Mouse (Mus musculus) brain, embryonic 18.5 days (tissue): ENCODE measurements around the gene Nxn.
A peak's percentile ranks its signal among the peaks of the same experiment; 100 is the strongest.

Experiments used
- DNase-seq: peaks from one replicate; pipeline ENCODE4 v3.0.0-alpha.2; 2012; ENCODE audit warnings: low read depth, low spot score

Nxn gene

DNA sequence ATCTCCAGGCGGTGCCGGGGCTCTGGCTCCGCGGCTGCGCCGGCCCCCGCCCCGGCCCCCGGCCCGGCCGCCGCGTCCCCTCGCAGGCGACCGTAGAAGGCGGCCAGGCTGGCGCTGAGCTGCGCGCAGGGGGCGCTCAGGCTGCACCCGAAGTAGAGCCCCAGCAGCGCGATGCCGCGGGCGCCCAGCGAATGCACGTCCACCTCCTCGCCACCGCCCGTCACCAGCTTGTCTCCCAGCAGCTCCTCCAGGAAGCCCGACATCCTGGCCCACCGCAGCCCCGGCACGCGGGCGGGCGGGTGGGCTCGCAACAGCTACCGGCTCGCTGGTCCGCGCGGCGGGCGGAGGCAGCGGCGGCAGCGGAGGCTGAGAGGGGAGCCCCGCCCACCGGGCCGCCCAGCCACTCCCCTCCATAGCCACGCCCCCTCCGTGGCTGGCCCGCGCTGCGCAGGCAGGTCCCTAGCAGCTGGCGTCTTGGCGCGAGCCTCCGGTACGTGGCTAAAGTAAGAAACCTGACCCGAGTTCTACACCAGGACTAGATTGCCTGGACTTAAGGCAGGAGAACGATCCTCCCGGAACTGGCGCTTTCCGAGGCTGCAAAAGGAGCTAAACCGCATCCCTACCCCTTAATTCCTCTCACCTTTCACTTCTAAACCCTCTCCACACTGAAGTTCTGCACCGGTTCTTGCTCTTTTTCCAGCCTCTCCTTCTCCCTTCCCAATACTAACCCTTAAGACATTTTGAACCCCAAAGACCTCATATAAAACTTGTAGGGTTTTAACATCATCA is at the start of gene Nxn:
Nxn (minus strand) TSS at position 343 of the 789 bp plus-strand sequence.
- no peak for DNase-seq

DNA sequence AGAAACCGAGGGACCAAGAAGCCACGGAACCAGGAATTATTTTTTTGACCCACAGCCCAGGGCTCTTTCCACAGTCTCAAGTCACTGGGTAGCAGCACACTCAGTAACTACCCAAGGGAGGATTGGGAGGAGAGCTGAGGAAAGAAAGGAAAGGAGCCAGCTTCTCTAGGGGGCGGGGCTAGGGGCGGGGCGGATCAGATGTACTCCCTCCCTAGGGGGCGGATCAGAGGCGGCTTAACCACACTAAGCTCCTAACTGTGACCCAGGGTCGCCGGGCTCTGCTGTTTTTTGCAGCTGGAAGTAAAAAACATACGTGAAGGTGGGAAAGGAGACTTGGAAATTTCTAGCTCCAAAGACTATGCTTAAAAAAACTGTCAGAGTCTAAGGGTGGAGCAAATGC is 47.3 kb upstream of the Nxn start:
- DNase-seq, result no peak

DNA sequence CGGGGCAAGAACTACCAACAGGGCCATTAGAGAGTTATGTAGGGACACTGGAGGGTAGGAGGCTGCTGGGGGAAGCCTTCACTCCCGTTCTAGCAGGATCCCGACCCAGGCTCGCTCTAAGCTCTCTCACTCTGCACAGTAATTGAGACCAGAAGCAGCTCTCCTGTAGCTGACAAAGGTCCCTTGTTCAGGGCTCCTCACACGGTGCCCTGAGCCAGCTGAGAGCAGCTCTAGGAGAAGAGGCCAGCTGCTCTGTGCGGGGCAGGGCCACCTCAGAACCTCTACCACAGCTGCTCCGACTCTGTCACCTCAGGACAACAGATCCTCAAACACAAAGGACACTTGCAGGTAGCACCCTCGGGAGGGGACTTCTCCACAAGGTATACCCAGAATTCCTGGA is 46.5 kb upstream of the Nxn start:
- DNase-seq, result no peak

DNA sequence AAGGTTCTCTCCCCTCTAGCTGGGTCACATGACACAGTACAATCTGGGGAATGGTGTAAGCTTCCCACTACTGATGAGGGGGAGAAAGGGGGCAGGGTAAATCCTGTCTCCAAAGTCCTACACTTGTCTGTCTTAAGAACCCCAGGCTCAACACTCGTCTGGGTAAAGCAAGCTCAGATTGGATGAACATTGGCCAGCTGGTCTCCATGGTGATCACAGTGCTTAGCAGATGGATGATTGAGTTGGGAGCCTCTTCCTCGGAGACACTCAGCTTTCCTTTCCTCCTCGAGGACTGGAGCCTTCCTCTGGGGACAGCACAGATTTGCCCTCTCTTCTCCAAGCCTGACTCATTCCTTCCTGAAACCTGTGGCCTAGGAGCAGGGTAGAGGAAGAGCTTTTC is 40.7 kb upstream of the Nxn start:
- DNase-seq, result no peak

DNA sequence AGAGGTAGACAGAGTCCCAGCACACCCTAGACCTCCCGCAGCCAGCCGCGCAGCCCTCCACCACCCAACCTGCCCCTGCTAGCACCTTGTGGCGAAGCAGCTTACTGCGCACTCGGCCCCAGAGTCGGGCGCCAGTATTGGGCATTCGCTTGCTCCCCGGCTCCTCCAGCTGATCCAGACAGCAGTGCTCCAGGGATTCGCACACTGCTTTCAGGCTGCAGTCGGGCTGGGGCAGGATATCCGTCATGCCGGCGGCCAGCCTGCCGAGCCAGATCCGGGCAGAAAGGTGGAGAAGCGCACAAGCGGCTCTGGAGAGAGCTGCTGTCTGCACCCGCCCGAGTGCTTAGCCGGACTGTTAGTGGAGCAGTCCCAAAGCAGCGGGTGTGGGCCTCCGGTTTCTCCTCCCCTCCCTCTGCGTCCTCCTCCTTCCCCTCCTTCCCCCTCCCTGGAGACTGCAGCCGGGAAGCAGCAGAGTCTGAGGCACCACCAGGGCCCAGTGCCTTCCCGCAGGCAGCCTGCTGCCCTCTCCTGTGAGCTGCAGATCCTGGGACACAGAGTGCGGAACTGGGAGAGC is 38.0 kb upstream of the Nxn start:
- DNase-seq, result no peak

DNA sequence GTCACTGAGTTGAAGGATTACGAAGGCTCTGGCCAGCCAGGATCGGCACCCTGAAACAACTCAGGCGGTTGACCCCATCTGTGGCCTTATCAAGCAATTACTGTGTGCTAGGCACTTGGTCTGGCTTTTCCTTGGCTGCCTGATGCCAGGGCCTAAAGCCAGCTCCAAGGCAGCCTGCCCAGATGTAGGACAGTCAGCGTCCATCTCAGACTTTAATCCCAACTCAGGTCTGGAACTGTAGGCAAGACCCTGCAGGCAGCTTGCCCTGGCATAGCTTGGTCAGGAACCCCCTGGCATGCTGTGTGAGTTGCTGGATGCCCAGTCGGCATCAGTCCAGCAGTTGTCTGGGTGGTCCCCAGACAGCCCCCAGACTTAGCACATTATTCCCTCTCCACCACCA is 37.1 kb upstream of the Nxn start:
- DNase-seq, result no peak

DNA sequence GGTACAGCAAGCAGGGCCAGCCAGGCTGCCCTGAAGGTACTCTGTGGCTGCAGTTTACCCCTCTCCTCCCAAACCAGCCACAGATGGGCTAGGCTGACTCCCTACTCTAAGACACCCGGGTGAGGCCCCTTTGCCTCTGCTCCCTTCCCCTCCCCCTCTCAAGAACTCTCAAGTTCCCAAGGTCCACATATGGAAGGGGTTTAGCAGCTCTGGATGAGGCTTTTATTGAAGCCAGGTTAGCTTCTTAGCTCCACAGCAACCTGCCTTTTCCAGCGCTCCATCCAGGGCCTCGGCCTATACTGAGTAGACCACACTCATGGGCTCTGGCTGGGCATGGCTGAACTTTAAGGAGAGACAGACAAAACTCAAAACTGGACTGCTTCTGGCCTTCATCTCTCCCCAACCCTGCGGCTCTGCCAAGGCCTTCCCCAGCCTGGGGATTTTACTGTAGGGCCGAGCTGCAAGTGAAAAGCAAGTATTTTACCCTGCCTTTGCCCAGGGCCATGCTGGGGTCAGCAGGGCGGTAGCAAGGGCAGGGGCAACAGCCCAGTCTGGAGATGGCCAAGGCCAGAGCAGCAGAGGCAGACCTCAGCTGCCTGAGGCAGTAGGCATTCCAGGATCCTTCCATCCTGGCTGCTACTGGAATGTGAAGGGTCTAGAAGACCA is 31.2 kb upstream of the Nxn start:
- no peak for DNase-seq

DNA sequence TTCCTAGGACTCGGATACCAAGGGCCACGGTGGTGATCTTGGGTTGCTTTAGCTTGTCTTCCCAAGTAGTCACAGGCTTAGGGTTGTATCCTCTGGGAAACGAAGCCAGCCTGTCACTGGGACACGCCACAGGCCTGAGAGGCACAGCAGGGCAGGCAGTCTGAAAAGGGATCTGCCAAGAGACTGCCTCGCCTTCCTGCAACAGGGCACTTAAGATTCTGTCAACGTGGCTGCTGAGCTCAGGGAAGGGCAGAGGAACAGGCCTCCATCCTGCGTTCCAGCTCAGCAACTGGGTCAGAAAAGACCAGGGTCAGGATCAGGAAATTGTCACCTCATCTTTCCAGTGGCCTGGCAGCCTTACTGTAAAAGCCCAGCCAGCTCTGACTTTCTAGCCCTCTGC is 30.6 kb upstream of the Nxn start:
- DNase-seq, result no peak

DNA sequence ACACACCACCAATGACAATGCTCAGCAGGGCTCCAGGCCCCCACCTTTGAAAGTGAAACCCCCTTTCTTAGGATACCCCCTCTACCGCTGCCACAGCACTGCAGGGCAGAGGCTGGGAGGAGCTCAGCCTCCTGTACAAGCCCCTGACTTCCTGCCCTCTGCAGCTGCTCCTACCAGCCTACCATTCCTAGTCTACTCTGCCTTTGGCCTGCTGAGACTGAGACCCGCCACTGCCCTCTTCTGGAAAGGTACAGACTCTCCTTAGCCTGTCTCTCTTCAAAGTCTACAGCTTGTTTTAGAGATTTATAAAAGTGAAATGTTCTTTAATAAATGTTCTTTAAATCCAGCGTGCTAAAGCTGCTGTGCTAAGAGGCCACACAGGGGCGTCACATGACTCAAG is 30.1 kb upstream of the Nxn start:
- no peak for DNase-seq

DNA sequence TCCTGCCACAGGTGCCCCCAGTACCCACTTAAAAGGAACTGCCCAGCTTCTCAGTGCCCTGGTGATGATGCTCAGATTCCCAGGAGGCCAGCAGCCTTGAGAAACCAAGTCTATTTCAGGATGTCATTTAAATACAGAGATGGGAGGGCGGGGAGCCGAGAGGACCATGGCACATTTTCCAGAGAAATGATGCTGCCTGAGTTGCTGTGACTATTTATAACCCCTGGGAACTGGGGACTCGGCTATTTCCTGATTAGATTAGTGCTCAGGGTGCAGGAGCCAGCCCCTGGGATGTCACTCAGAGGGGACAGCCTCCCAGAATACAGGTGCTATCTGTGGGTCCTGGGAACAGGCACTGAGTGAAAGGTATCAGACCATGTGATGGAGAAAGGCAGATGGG is 28.8 kb upstream of the Nxn start:
- no peak for DNase-seq

DNA sequence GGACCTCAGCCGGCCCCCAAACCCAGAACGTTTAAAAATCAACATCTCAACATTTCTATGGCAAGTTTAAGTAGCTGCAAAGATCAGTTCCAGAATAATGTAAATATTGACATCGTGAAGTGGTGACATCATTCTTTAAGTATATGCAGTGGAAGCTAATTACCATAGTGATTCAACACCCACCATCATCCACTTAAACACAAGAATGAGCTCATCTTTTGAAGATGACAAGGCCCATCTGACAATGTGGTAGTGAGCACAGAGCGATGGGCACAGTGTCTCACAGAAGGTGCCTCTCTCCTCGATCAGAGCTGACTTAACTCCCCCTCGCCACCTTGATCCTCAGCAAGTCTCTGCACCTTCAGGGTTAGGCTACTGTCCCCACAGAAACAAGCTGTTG is 26.8 kb upstream of the Nxn start:
- no peak for DNase-seq

DNA sequence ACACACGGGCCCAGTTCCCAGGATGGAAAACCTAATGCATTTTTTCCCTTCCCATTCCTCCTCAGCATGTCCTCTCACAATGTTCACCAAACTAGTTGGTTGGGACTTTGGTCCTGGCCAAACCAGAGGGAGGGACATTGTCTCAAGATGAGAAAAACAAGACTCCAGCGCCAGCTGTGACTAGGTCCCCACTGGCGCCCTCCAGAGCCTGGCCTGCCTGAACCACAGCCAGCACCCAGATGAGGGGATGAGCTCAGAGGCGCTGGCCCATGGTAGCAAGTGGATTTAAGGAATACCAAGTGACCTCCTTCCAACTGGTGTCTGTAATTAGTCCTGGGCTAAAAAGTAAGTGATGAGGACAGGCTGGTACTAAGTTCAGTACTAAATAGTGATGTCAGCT is 22.0 kb upstream of the Nxn start:
- no peak for DNase-seq

DNA sequence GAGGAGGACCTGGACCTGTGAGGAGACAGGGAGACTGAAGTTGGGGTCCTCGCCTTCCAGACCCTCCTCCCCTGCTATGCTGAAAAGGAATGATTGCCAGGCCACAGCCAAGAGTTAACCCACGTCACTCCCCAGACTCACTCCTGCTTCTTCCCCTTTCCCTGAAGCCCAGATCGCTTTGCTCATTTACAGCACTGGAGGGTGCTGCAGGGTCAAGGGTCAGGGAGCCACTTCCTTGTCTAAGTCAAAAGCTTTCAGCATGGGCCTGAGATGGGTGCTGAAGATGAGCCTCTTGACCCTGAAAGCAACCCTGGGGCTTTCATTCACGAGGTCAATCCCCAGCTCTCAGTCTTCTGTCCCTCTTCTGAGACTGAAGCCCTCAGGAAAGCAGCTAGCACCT is 20.2 kb upstream of the Nxn start:
- no peak for DNase-seq

DNA sequence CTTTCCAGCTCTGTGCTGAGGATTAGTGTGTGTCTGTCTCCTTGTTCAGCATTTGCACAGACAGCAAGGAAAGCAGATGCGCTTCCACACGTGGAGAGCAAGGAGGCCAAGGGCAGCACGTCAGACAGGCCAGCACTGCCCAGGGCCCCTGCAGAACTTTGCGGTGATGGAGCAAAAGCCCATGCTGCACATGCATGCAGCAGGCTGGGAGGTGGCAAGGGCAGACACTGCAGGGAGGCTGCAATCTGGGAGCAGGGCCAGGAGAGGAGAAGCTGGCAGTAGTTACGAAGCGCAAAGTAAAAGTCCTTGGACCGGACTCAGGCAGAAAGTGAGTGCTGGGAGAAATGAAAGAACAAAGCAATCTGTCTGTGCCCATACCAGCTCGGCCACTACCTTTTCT is 19.5 kb upstream of the Nxn start:
- DNase-seq, result no peak

DNA sequence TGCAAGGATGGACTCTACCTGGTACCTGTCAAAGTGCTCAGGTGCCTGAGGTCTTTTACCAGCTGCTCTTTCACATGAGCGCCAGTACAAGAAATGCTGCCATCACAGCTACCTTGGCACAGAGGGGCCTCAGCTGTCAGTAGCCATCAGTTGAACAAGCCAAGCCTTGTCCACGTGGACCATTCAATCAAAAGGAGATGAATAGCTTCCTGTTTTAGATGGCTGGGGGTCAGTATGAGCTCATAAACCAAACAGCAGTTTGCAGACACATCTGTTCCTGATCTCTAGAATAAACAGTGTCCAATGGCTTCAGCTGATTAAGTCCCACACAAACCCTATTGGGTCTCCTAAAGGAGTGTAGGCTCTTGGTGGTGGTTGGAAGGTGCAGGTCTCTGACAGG is 17.0 kb upstream of the Nxn start:
- no peak for DNase-seq

DNA sequence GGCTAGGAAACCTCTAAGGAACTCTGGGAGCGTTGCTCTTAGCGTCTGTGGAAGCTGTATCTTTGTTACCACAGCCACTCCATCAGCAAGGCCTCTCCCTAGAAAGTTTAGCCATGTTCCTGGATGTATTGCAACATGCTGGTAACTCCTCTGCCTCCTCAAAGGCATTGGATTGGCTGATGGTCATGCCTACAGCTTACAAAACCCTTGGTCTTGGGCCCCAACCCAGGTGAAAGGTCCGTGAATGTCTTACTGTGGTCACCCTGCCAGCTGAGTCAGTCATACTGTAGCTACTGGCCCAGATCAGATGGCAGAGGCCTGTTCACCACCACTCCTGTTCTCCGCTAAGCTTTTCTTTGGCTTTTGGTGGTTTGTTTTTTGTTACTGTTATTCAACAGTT is 16.1 kb upstream of the Nxn start:
- no peak for DNase-seq

DNA sequence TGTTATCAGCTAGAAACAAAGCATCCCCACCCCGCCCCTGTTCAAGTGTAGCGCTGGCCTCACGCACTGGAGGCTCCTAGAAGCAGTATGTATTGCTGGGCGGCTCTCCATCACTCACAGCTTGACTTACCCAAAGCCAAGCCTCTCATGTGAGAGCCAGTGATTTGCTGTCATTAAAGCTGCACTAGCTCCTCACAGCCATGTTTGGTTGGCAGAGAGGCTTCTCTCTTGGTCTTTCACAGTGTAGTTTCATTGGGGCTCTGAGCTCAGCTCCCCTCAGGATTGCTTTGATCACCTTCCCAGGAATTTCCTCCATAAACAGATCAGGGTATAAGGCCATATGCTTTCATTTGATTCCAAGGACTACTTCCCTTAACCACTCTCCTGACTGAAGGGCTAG is 14.3 kb upstream of the Nxn start:
- DNase-seq, result no peak

DNA sequence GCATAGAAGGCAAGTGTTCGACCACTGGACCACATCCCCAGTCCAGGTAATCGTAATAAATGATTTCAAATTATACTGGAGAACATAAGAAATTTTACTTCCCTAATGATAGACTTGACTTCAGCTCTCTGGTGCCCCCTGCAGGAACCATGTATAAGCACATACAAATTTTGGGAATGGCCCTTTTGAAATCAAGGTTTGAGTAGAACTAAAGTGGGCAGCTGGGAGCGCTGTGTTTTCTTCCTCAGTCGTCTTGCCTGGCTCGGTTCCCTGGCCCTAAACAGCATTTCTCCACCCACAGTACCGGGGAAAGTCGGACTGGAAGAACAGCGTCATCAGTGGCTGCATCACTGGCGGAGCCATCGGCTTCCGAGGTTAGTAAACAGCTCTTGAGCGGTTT is 11.9 kb upstream of the Nxn start:
- no peak for DNase-seq

DNA sequence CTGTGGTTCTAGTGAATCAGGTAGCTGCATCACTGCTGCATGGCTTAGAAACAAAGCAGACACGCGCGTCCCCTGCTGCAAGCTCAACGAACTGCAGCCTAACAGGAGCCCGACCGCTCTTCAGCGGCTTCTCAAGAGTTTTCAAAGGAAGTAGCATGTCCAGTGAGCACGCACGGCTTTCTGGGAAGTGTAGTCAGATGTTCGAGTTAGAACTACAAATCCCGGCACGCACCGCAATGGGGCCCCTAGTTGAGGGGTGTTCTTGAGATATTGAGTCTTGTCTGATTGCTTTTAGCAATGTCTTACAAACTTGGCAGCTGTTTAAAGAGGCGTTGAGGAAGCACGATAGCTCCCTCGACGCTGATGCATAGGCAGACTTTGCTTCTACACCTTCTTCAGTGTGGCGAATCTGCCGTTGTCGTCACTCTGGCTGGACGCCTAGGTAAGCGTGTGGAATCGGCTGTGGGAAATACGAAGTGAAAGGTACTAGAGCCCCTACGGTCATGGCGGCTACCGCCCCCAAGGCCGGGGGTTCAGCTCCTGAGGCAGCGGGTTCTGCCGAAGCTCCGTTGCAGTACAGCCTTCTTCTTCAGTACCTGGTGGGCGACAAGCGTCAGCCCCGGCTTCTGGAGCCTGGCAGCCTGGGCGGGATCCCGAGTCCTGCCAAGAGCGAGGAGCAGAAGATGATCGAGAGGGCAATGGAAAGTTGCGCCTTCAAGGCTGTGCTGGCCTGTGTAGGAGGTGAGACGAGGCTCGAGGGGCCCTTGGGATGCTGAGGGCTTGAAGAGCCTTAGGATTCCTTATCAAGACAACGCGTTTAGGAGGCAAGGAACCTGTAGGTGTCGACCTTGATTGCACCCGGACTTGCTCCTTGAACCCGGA is 8.0 kb upstream of the Nxn start, which contains the start of gene Timm22:
Timm22 (plus strand) TSS at position 251 of the 882 bp plus-strand sequence.
- peak; percentile 96 for DNase-seq

DNA sequence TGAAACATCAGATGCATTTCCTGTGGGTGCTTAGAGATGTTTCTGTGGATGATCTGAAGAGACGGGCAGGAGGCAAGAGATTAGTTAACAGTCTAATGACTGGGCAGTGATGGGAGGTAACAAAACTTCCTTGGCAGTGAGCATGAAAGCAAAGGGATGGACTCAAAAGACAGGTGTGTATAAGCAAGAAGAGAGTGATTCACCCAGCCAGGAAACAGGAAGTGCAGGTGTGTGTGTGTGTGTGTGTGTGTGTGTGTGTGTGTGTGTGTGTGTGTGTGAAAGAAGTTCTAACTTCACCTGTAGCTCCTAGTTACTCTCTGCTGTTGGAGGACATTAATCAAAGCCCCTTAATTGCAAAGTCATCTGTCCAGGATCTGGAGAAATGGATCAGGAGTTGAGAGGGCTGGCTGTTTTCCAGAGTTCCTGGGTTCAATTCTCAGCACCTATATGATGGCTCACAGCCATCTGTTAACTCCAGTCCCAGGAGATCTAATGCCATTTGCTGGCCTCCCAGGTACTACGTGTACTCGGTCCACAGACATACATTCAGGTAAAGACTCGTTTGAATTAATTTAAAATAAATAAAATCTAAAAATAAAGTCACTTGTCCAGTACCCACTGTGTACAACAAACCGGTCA is 6.8 kb upstream of the Nxn start:
- DNase-seq, result no peak

DNA sequence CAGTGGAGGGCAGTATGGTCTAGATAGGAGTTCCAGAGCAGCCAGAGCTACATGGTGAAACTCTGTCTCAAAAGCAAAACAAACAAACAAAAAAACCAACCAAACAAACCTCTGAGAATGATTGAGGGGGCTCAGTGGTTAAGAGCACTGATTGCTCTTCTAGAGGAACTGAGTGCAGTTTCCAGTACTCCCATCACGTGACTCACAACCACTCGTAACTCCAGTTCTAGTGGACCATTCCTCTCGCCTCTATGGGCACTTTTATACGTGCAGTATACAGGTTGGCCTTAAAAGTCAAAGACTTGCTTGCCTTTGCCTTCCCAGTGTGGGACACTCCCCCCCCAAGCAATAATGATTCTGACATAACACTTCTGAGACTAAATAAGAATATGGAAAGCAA is 6.2 kb upstream of the Nxn start:
- no peak for DNase-seq

DNA sequence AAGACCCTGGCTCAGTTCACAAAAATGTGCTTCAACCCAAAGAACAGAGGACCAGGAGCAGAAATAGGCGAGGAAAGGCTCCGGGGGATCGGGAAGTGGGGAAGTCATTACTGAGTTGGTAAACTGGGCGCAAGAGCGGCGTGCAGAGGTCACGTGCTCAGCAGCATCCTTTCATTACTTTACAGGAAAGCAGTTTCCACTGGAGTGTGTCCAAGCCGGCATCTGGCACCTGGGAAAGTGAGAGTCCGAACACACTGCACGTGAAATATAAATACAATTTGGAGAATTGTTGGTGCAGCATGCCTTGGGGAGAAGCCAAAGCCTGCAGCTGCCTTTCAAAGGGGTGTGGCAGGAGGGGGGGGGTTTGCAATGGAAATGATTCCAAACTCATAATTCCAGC is 2.5 kb upstream of the Nxn start:
- no peak for DNase-seq
